25 mouse cellular contexts compared by ENCODE assay signal in the genomic region with DNA sequence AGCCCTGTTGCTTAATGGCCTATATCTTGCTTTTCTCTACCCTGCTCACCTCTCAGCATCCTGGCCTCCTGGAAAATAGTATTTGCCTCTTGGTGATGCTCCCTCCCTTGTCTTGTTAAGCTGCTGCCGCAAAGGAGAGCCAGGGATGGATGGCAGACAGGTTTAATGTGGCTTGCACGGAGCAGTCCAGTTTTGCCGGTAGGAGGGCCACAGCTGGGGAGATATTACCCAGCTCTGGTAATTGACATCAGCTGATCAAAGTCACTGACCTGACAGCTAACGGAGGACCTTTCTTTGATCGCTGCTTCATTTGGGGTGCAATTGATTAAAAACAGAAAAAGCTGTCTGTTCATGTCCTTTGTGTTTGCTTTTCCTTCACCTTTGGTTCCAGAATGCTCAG.
DNase-seq lines count a peak whose midpoint lies in the region; ATAC-seq and TF ChIP-seq lines count a peak whose summit lies in the region.
"Had no signal": no experiment of that assay in that cellular context is flagged by ENCODE, and none has a peak within 500 bp of the region (broad histone marks: within the 10 kb centered on the region; RNA-seq: fewer than 3 reads in every experiment).

No protein-coding gene starts in this region.

- no peak overlapping the region for H3K27ac ChIP-seq in hindbrain, embryonic 14.5 days
- H3K27ac ChIP-seq in hindbrain, embryonic 10.5 days = no peak overlapping the region
- peak overlapping the region; percentile 22; the same call in 1 of the 2 replicates for H3K27ac ChIP-seq in midbrain, embryonic 13.5 days
- H3K27ac ChIP-seq: gastrocnemius, adult 2 months; heart, embryonic 13.5 days; left cerebral cortex, adult 2 months; limb, embryonic 10.5 days; liver, embryonic 12.5 days had no signal

- H3K27me3 ChIP-seq in hindbrain, embryonic 14.5 days (ENCODE audit: control insufficient read depth, insufficient read depth, low read length) = no peaks in the 10 kb centered on the region
- H3K27me3 ChIP-seq in hindbrain, embryonic 10.5 days (ENCODE audit: insufficient read depth, poor library complexity, severe bottlenecking) = no peaks in the 10 kb centered on the region
- H3K27me3 ChIP-seq in midbrain, embryonic 13.5 days = no peaks in the 10 kb centered on the region
- H3K27me3 ChIP-seq: CH12.LX; heart, embryonic 13.5 days; liver, embryonic 12.5 days; megakaryocyte, embryonic 14.5 days had no signal

- no peak for ATAC-seq in hindbrain, embryonic 14.5 days (ENCODE audit: low FRiP score)
- ATAC-seq in midbrain, embryonic 13.5 days = peak; percentile 66; the same call in 1 of the 2 replicates
- ATAC-seq: inflammation-experienced regulatory T-cells, adult 6 months; liver, embryonic 12.5 days had no signal

- no peak for TF ChIP-seq POLR2A in brain, embryonic 14.5 days (IDR thresholded peaks at IDR 0.05; ENCODE audit: borderline replicate concordance, extremely low read depth, insufficient read depth, insufficient read length, poor library complexity, severe bottlenecking)

- H3K4me3 ChIP-seq in hindbrain, embryonic 14.5 days (replicated peaks; ENCODE audit: low read length) = no peak overlapping the region
- H3K4me3 ChIP-seq in hindbrain, embryonic 10.5 days = no peak overlapping the region
- H3K4me3 ChIP-seq in midbrain, embryonic 13.5 days (replicated peaks) = no peak overlapping the region
- H3K4me3 ChIP-seq: gastrocnemius, adult 2 months; heart, embryonic 13.5 days; left cerebral cortex, adult 2 months; limb, embryonic 10.5 days; liver, embryonic 12.5 days; megakaryocyte, embryonic 14.5 days; myocyte had no signal

- TF ChIP-seq CTCF in brain, embryonic 14.5 days (IDR thresholded peaks at IDR 0.05; ENCODE audit: borderline replicate concordance, extremely low read depth, insufficient read depth, insufficient read length) = no peak

- H3K36me3 ChIP-seq in hindbrain, embryonic 14.5 days (replicated peaks; ENCODE audit: control insufficient read depth, insufficient read depth) = no peaks in the 10 kb centered on the region
- no peaks in the 10 kb centered on the region for H3K36me3 ChIP-seq in hindbrain, embryonic 10.5 days
- no peaks in the 10 kb centered on the region for H3K36me3 ChIP-seq in midbrain, embryonic 13.5 days
- H3K36me3 ChIP-seq: heart, embryonic 13.5 days; limb, embryonic 10.5 days; liver, embryonic 12.5 days had no signal

- no peaks in the 10 kb centered on the region for H3K9me3 ChIP-seq in hindbrain, embryonic 14.5 days (ENCODE audit: control insufficient read depth, low read length)
- no peaks in the 10 kb centered on the region for H3K9me3 ChIP-seq in hindbrain, embryonic 10.5 days
- H3K9me3 ChIP-seq in midbrain, embryonic 13.5 days = no peaks in the 10 kb centered on the region
- H3K9me3 ChIP-seq: heart, embryonic 13.5 days; limb, embryonic 10.5 days; liver, embryonic 12.5 days had no signal

- WGBS in hindbrain, embryonic 14.5 days = 41% methylated on average over 5 of the region's 5 CpGs
- 35% methylated on average over 5 of the region's 5 CpGs for WGBS in hindbrain, embryonic 10.5 days
- WGBS in midbrain, embryonic 13.5 days = 46% methylated on average over 5 of the region's 5 CpGs

- no peak overlapping the region for H3K4me2 ChIP-seq in hindbrain, embryonic 14.5 days (replicated peaks)
- H3K4me2 ChIP-seq in midbrain, embryonic 13.5 days (replicated peaks) = no peak overlapping the region
- H3K4me2 ChIP-seq: heart, embryonic 13.5 days; liver, embryonic 12.5 days had no signal

- DNase-seq in cerebellum, adult 9-11 months = peak; percentile 36
- DNase-seq in cerebellum, adult 11 months = no peak
- DNase-seq in hindbrain, embryonic 14.5 days (ENCODE audit: low spot score) = no peak
- DNase-seq in hindbrain, embryonic 10.5 days (ENCODE audit: low spot score) = no peak
- peak; percentile 43 for DNase-seq in brain, embryonic 14.5 days (ENCODE audit: low read depth)
- no peak for DNase-seq in right cerebral cortex, postnatal 36 days (ENCODE audit: low spot score in 2 of 2)
- no peak for DNase-seq in thymus, postnatal 25 days
- DNase-seq: adrenal gland, postnatal 25 days; gastrocnemius, adult 2 months; kidney, adult 8-10 months; kidney, postnatal 36 days; lung, adult 2 months; right cerebral cortex, adult 18-20 months; spleen, adult 18-20 months; thymus, postnatal 36 days had no signal

- H3K4me1 ChIP-seq in hindbrain, embryonic 14.5 days (replicated peaks; ENCODE audit: control insufficient read depth, insufficient read depth, low read length) = 0 out of 2 replicates have a peak, but pooled peaks cover 5% of the 10 kb centered on the region
- H3K4me1 ChIP-seq in hindbrain, embryonic 10.5 days (replicated peaks) = 0 out of 2 replicates have a peak, but pooled peaks cover 3% of the 10 kb centered on the region
- peaks cover 13% of the 10 kb centered on the region for H3K4me1 ChIP-seq in midbrain, embryonic 13.5 days (replicated peaks)
- H3K4me1 ChIP-seq: heart, embryonic 13.5 days; liver, embryonic 12.5 days; megakaryocyte, embryonic 14.5 days had no signal

- 0 out of 2 replicates have a peak overlapping the region, but pooled peaks have one; percentile 4 for H3K9ac ChIP-seq in hindbrain, embryonic 14.5 days
- H3K9ac ChIP-seq in midbrain, embryonic 13.5 days (replicated peaks) = no peak overlapping the region
- H3K9ac ChIP-seq: forebrain, postnatal 0 days; heart, embryonic 13.5 days; liver, embryonic 12.5 days had no signal

Comparison
In these comparisons a context has a peak if more than half of its experiments do, and no peak if none do; other contexts are left out.
1. DNase-seq: peak in cerebellum, adult 9-11 months (single experiment) and brain, embryonic 14.5 days (single experiment); none in cerebellum, adult 11 months (single experiment), hindbrain, embryonic 14.5 days (single experiment), hindbrain, embryonic 10.5 days (single experiment), right cerebral cortex, postnatal 36 days (0 of 2) and thymus, postnatal 25 days (single experiment).